Mouse (Mus musculus) embryonic facial prominence, embryonic 14.5 days (tissue): ENCODE measurements around the gene Bsn. TPM values are rescaled to one million over a fixed set of nuclear protein-coding genes. Genes with fewer than 3 reads are reported as not detected.

Experiments
- ATAC-seq: fragments of 200-750 bp; cut with Nextera tagmentation; 2 replicates; pipeline ENCODE4 v1.8.0; 2017; ENCODE audit warnings: low read depth, moderate number of reproducible peaks, moderate TSS enrichment
- DNase-seq: peaks from one replicate; pipeline ENCODE4 v3.0.0-alpha.2; 2015; ENCODE audit warnings: low spot score
- H3K27ac ChIP-seq: fragments of 300-500 bp; sonication (generic); replicated peaks from 2 replicates; pipeline ENCODE4 v1.5.1; 2014; ENCODE audit warnings: low read depth, mild to moderate bottlenecking, low read length, moderate library complexity
- H3K27me3 ChIP-seq: fragments of 300-500 bp; sonication (generic); replicated peaks from 2 replicates; pipeline ENCODE4 v1.6.1; 2014; ENCODE audit warnings: low read length; ENCODE audit not compliant: control insufficient read depth, insufficient read depth
- H3K36me3 ChIP-seq: fragments of 300-500 bp; sonication (generic); 2 replicates; pipeline ENCODE4 v1.6.1; 2014; ENCODE audit warnings: low read length, mixed read lengths; ENCODE audit not compliant: control insufficient read depth, insufficient read depth
- H3K4me1 ChIP-seq: fragments of 300-500 bp; sonication (generic); 2 replicates; pipeline ENCODE4 v1.6.1; 2014; ENCODE audit warnings: antibody characterized with exemption, low read length; ENCODE audit not compliant: control insufficient read depth, insufficient read depth
- H3K4me2 ChIP-seq: fragments of 300-500 bp; sonication (generic); 2 replicates; pipeline ENCODE4 v1.6.1; 2014; ENCODE audit warnings: low read depth, mild to moderate bottlenecking, low read length, moderate library complexity, mixed read lengths
- H3K4me3 ChIP-seq: fragments of 300-500 bp; sonication (generic); 2 replicates; pipeline ENCODE4 v1.5.1; 2014; ENCODE audit warnings: low read depth, mild to moderate bottlenecking, low read length
- H3K9ac ChIP-seq: fragments of 300-500 bp; sonication (generic); 2 replicates; pipeline ENCODE4 v1.6.1; 2014; ENCODE audit warnings: low read depth, mild to moderate bottlenecking, low read length, moderate library complexity, mixed read lengths
- H3K9me3 ChIP-seq: fragments of 300-500 bp; sonication (generic); 2 replicates; pipeline ENCODE4 v1.6.1; 2016; ENCODE audit warnings: low read length; ENCODE audit not compliant: control insufficient read depth
- WGBS: fragments of 180-500 bp; shearing (Covaris S2); extraction: QIAGEN DNeasy Blood & Tissue Kit; methylation state at CpG from one replicate; pipeline ENCODE4 v1.1.7; 2014; 5-methylcytosine and 5-hydroxymethylcytosine counted together
- polyA plus RNA-seq: library from polyadenylated mRNA; unstranded; fragments of >200 nt; fragmentation: Nextera tagmentation; extraction: Ambion mirVana; gene quantifications from 2 replicates; pipeline ENCODE4 v1.2.1, GENCODE M21; 2014

The Bsn gene
- polyA plus RNA-seq, 1 experiment from 2014 or later: 1.1 TPM

GRCm38 (mm10) chr9:108223633-108224032, 33.4 kb upstream of the Bsn start:
- WGBS: 92% methylated on average over 1 of the region's 1 CpGs
- Histone ChIP-seq H3K27me3 (no peaks in the 10 kb centered on the region), H3K27ac (no peak overlapping the region), H3K36me3 (no peaks in the 10 kb centered on the region), H3K4me3 (no peak overlapping the region), H3K4me2 (no peak overlapping the region), H3K4me1 (no peaks in the 10 kb centered on the region), H3K9ac (no peak overlapping the region), H3K9me3 (no peaks in the 10 kb centered on the region)
- ATAC-seq (no peak), DNase-seq (no peak)

- WGBS: 89% methylated on average over 3 of the region's 3 CpGs
- H3K4me3 ChIP-seq: no peak overlapping the region
- no peaks in the 10 kb centered on the region for H3K4me1 ChIP-seq
- no peak for ATAC-seq
- peaks cover 18% of the 10 kb centered on the region for H3K36me3 ChIP-seq
- H3K4me2 ChIP-seq: no peak overlapping the region
- no peak for DNase-seq
- no peaks in the 10 kb centered on the region for H3K9me3 ChIP-seq
- no peak overlapping the region for H3K9ac ChIP-seq
- H3K27me3 ChIP-seq: no peaks in the 10 kb centered on the region
- H3K27ac ChIP-seq: no peak overlapping the region
These were observed 31.4 kb upstream of the Bsn start for GRCm38 (mm10) chr9:108221566-108221965.

GRCm38 (mm10) chr9:108220380-108220774, 30.2 kb upstream of the Bsn start:
- Histone ChIP-seq H3K36me3 (peaks cover 25% of the 10 kb centered on the region), H3K9me3 (no peaks in the 10 kb centered on the region), H3K9ac (no peak overlapping the region), H3K4me2 (no peak overlapping the region), H3K27ac (peak overlapping the region; percentile 8; the same call in 1 of the 2 replicates), H3K4me1 (no peaks in the 10 kb centered on the region), H3K4me3 (no peak overlapping the region), H3K27me3 (no peaks in the 10 kb centered on the region)
- no peak for DNase-seq
- ATAC-seq: no peak
- WGBS: 73% methylated on average over 1 of the region's 1 CpGs

- Histone ChIP-seq H3K27me3 (no peaks in the 10 kb centered on the region), H3K27ac (no peak overlapping the region), H3K4me2 (no peak overlapping the region), H3K36me3 (peaks cover 25% of the 10 kb centered on the region), H3K9ac (no peak overlapping the region), H3K9me3 (no peaks in the 10 kb centered on the region), H3K4me3 (no peak overlapping the region), H3K4me1 (no peaks in the 10 kb centered on the region)
- no peak for DNase-seq
- WGBS: 81% methylated on average over 12 of the region's 12 CpGs
- no peak for ATAC-seq
These were observed 29.7 kb upstream of the Bsn start for GRCm38 (mm10) chr9:108219766-108220379.

- DNase-seq: no peak
- peaks cover 2% of the 10 kb centered on the region for H3K4me1 ChIP-seq
- 58% methylated on average over 11 of the region's 11 CpGs for WGBS
- H3K4me2 ChIP-seq: no peak overlapping the region
- no peak overlapping the region for H3K9ac ChIP-seq
- H3K27me3 ChIP-seq: no peaks in the 10 kb centered on the region
- H3K4me3 ChIP-seq: no peak overlapping the region
- H3K36me3 ChIP-seq: peaks cover 25% of the 10 kb centered on the region
- no peaks in the 10 kb centered on the region for H3K9me3 ChIP-seq
- ATAC-seq: no peak
- no peak overlapping the region for H3K27ac ChIP-seq
These were observed 27.9 kb upstream of the Bsn start for GRCm38 (mm10) chr9:108217936-108218543.

DNA sequence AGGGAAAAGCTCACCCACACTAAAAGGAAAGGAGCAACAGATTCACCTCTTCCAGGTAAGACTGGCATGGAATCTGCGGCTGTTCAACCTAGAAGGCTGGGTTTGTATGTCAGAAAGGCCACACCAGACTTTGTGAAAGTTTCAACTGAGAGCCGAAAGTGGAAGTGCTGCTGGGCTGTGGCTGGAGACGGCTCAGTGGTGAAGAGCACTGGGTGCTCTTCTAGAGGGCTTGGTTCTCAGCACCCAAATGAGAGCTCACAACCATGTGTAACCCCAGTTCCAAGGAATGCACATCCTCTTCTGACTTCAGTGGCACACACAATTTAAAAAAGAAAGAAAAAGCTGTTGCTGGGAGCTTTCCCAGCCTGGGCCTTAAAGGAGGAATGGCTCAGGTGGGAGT, 27.2 kb upstream of the Bsn start:
- no peak overlapping the region for H3K27ac ChIP-seq
- 91% methylated on average over 3 of the region's 3 CpGs for WGBS

DNA sequence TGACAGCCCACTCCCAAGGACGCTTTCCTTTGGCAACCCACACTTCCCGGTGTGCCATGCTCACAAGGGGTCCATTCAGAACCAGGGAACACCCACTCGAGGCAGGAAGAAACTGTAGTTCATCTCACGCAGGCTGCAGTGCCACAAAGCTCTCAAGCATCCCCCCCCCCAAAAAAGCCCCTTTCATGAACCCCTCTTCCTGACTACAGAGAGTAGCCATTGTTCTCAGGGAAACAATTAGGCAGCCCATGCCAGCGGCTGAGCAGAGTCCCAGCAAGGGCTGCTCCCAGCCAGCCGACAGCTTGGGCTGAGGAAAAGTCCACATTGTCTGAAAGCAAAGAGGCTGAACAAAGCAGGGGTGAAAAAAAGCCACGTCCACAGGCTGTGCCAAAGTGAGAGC, 22.9 kb upstream of the Bsn start:
- WGBS: 25% methylated on average over 7 of the region's 7 CpGs
- peaks cover 3% of the 10 kb centered on the region for H3K4me1 ChIP-seq
- H3K27ac ChIP-seq: peak overlapping the region; percentile 59
- no peak overlapping the region for H3K4me3 ChIP-seq
- no peaks in the 10 kb centered on the region for H3K9me3 ChIP-seq
- no peak overlapping the region for H3K4me2 ChIP-seq
- peak; percentile 75; the same call in 1 of the 2 replicates for ATAC-seq
- peak overlapping the region; percentile 34; the same call in 1 of the 2 replicates for H3K9ac ChIP-seq
- peaks cover 42% of the 10 kb centered on the region for H3K36me3 ChIP-seq
- peak; percentile 57 for DNase-seq
- no peaks in the 10 kb centered on the region for H3K27me3 ChIP-seq

More for the DNA sequence above, 27.2 kb upstream of the Bsn start:
- Histone ChIP-seq H3K4me3 (no peak overlapping the region), H3K27me3 (no peaks in the 10 kb centered on the region), H3K9ac (no peak overlapping the region), H3K4me1 (peaks cover 3% of the 10 kb centered on the region), H3K36me3 (peaks cover 25% of the 10 kb centered on the region), H3K9me3 (no peaks in the 10 kb centered on the region), H3K4me2 (no peak overlapping the region)
- DNase-seq (no peak), ATAC-seq (no peak)

GRCm38 (mm10) chr9:108212426-108212825, 22.2 kb upstream of the Bsn start:
- H3K9me3 ChIP-seq: no peaks in the 10 kb centered on the region
- no peak overlapping the region for H3K9ac ChIP-seq
- no peak overlapping the region for H3K4me3 ChIP-seq
- no peak for ATAC-seq
- no peak overlapping the region for H3K4me2 ChIP-seq
- H3K4me1 ChIP-seq: peaks cover 3% of the 10 kb centered on the region
- peak overlapping the region; percentile 59; the same call in 1 of the 2 replicates for H3K27ac ChIP-seq
- no peak for DNase-seq
- WGBS: 85% methylated on average over 2 of the region's 2 CpGs
- H3K27me3 ChIP-seq: no peaks in the 10 kb centered on the region
- peaks cover 42% of the 10 kb centered on the region for H3K36me3 ChIP-seq

GRCm38 (mm10) chr9:108205571-108205901, 15.4 kb upstream of the Bsn start:
- H3K9ac ChIP-seq: no peak overlapping the region
- H3K9me3 ChIP-seq: no peaks in the 10 kb centered on the region
- ATAC-seq (no peak), DNase-seq (no peak)
- H3K4me1 ChIP-seq: peaks cover 4% of the 10 kb centered on the region
- H3K4me3 ChIP-seq: no peak overlapping the region
- no peak overlapping the region for H3K4me2 ChIP-seq
- 77% methylated on average over 3 of the region's 3 CpGs for WGBS
- no peaks in the 10 kb centered on the region for H3K27me3 ChIP-seq
- H3K27ac ChIP-seq: no peak overlapping the region
- peaks cover 35% of the 10 kb centered on the region for H3K36me3 ChIP-seq
